Mouse (Mus musculus): ENCODE results near the gene Gpr3.

GRCm38 (mm10) chr4:133243538-133243937 lies 31.2 kb upstream of the Gpr3 start:
- TF ChIP-seq POLR2A (IDR thresholded peaks at IDR 0.05; ENCODE audit: extremely low read depth, insufficient read depth, low read length): no peak
- no peak for TF ChIP-seq CTCF (IDR thresholded peaks at IDR 0.05; ENCODE audit: extremely low read depth, insufficient read depth, low read length)
